Mouse (Mus musculus) cortical plate, adult 2 months (tissue): Measurements from ENCODE around the gene Gpr183.

Experiments used
- CTCF ChIP-seq: fragments of 200-500 bp; IDR thresholded peaks from 2 replicates; pipeline ENCODE4 v1.5.1; 2011; ENCODE audit warnings: mild to moderate bottlenecking, control low read depth, low read length; ENCODE audit not compliant: insufficient read depth; ENCODE audit errors: extremely low read depth
- POLR2A ChIP-seq: fragments of 200-500 bp; IDR thresholded peaks from 2 replicates; pipeline ENCODE4 v1.6.1; 2011; ENCODE audit warnings: mild to moderate bottlenecking, low read length, control low read depth; ENCODE audit not compliant: insufficient read depth; ENCODE audit errors: extremely low read depth

DNA sequence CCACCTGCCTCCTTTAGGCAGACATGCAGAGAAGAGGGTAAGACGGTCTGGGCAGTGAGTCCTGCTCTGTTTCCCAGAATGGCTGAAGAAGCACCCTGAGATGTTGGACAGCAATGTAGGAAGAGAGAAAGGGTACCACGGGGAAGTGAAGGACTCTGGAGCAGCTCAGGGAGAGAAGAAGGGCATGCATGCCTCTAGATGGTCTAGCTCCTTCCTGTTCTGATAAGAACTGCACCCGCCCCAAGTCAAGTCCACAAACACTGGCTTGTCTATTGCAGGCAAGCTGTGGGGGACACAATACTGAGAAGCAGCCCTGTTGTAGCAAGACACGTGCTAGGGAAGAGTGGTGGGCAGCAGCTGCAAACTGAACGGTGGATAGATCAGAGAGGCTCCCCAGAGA is 47.2 kb upstream of the Gpr183 start:
- TF ChIP-seq CTCF = no peak
- TF ChIP-seq POLR2A = no peak
